Mouse (Mus musculus) MEL (cell line): ENCODE data around the gene Atic. TPM values are rescaled to one million over a fixed set of nuclear protein-coding genes. Genes with fewer than 3 reads are reported as not detected.

ENCODE experiments used
- DNase-seq: peaks from one replicate; pipeline ENCODE4 v3.0.0; 2011; ENCODE audit warnings: low read depth, low spot score
- H3K27ac ChIP-seq: 2 replicates; pipeline ENCODE4 v1.5.1; 2012; ENCODE audit warnings: low read depth, mild to moderate bottlenecking, control low read depth, low read length, moderate library complexity; ENCODE audit not compliant: control insufficient read depth
- H3K27me3 ChIP-seq, 2 experiments: fragments of 150-350 bp in 1 of 2; sonication (generic) in 1 of 2; 2 replicates each; pipeline ENCODE4 v1.6.1; 2012; ENCODE audit warnings: low read length in 2 of 2, mild to moderate bottlenecking in 2 of 2, improper control_type of control experiment in 1 of 2, moderate library complexity in 1 of 2; ENCODE audit not compliant: insufficient read depth in 2 of 2, control insufficient read depth in 1 of 2
- H3K36me3 ChIP-seq, 2 experiments: 2 replicates each; pipeline ENCODE4 v1.6.1; 2012 to 2014; ENCODE audit warnings: low read length in 2 of 2, improper control_type of control experiment in 1 of 2, inconsistent platforms in 1 of 2, mild to moderate bottlenecking in 1 of 2; ENCODE audit not compliant: insufficient read depth in 2 of 2, control insufficient read depth in 1 of 2
- H3K4me1 ChIP-seq, 2 experiments: fragments of 150-350 bp in 1 of 2; sonication (generic) in 1 of 2; 2 replicates each; pipeline ENCODE4 v1.6.1; 2012; ENCODE audit warnings: low read length in 2 of 2, improper control_type of control experiment in 1 of 2, mild to moderate bottlenecking in 1 of 2; ENCODE audit not compliant: insufficient read depth in 2 of 2, control insufficient read depth in 1 of 2
- H3K4me3 ChIP-seq, 2 experiments: fragments of 150-350 bp in 1 of 2; sonication (generic) in 1 of 2; 2 replicates each; pipeline ENCODE4 v1.5.1; 2012; ENCODE audit warnings: low read depth in 2 of 2, low read length in 2 of 2, mild to moderate bottlenecking in 2 of 2, moderate library complexity in 2 of 2, control low read depth in 1 of 2, improper control_type of control experiment in 1 of 2; ENCODE audit not compliant: control insufficient read depth in 1 of 2, insufficient read depth in 1 of 2
- H3K79me2 ChIP-seq: 2 replicates; pipeline ENCODE4 v1.6.1; 2012; ENCODE audit warnings: mild to moderate bottlenecking, low read length, moderate library complexity; ENCODE audit not compliant: control insufficient read depth, poor library complexity, insufficient read depth
- H3K9ac ChIP-seq: 2 replicates; pipeline ENCODE4 v1.6.1; 2012; ENCODE audit warnings: low read depth, mild to moderate bottlenecking, control low read depth, low read length, moderate library complexity; ENCODE audit not compliant: control insufficient read depth, poor library complexity, severe bottlenecking
- H3K9me3 ChIP-seq: fragments of 150-350 bp; sonication (generic); replicated peaks from 2 replicates; pipeline ENCODE4 v1.6.1; 2012; ENCODE audit warnings: mild to moderate bottlenecking, low read length, improper control_type of control experiment, moderate library complexity; ENCODE audit not compliant: insufficient read depth
- BHLHE40 ChIP-seq: IDR thresholded peaks from 2 replicates; pipeline ENCODE4 v1.6.1; 2012; ENCODE audit warnings: low read depth, mild to moderate bottlenecking, inconsistent platforms, low read length, improper control_type of control experiment, borderline replicate concordance
- CHD2 ChIP-seq: IDR thresholded peaks from 2 replicates; pipeline ENCODE4 v1.6.1; 2011; ENCODE audit warnings: low read length, improper control_type of control experiment
- CTCF ChIP-seq, 3 experiments: IDR thresholded peaks in 2 of 3; conservative IDR thresholded peaks in 1 of 3; 2 replicates each; pipeline ENCODE4 v1.5.1; 2011 to 2012; ENCODE audit warnings: low read length in 3 of 3, low read depth in 2 of 3, mild to moderate bottlenecking in 2 of 3, improper control_type of control experiment in 1 of 3, inconsistent platforms in 1 of 3, mixed read lengths in 1 of 3, moderate library complexity in 1 of 3; ENCODE audit not compliant: control insufficient read depth in 1 of 3, insufficient read depth in 1 of 3, poor library complexity in 1 of 3, severe bottlenecking in 1 of 3
- EP300 ChIP-seq, 2 experiments: IDR thresholded peaks; 2 replicates each; pipeline ENCODE4 v1.6.1; 2011; ENCODE audit warnings: improper control_type of control experiment in 2 of 2, low read length in 2 of 2, low read depth in 1 of 2, mild to moderate bottlenecking in 1 of 2
- GABPA ChIP-seq: IDR thresholded peaks from 2 replicates; pipeline ENCODE4 v1.6.1; 2012; ENCODE audit warnings: low read depth, mild to moderate bottlenecking, inconsistent platforms, low read length, improper control_type of control experiment, moderate library complexity
- KAT2A ChIP-seq: conservative IDR thresholded peaks from 2 replicates; pipeline ENCODE4 v1.6.1; 2012; ENCODE audit warnings: low read depth, low read length, improper control_type of control experiment, inconsistent platforms
- MAX ChIP-seq: IDR thresholded peaks from 2 replicates; pipeline ENCODE4 v1.6.1; 2011; ENCODE audit warnings: low read length, improper control_type of control experiment
- MEF2A ChIP-seq: IDR thresholded peaks from 2 replicates; pipeline ENCODE4 v1.6.1; 2014; ENCODE audit warnings: low read depth, mild to moderate bottlenecking, inconsistent platforms, low read length, improper control_type of control experiment; ENCODE audit not compliant: poor library complexity, insufficient replicate concordance, severe bottlenecking; ENCODE audit errors: extremely low read depth
- MYB ChIP-seq: IDR thresholded peaks from 2 replicates; pipeline ENCODE4 v1.6.1; 2011; ENCODE audit warnings: mild to moderate bottlenecking, low read depth, low read length, improper control_type of control experiment
- POLR2A ChIP-seq, 2 experiments: IDR thresholded peaks; 2 replicates each; pipeline ENCODE4 v1.6.1; 2011 to 2012; ENCODE audit warnings: low read length in 2 of 2, mild to moderate bottlenecking in 2 of 2, control low read depth in 1 of 2, improper control_type of control experiment in 1 of 2, low read depth in 1 of 2, moderate library complexity in 1 of 2; ENCODE audit not compliant: control insufficient read depth in 1 of 2, insufficient read depth in 1 of 2, poor library complexity in 1 of 2
- POLR2AphosphoS2 ChIP-seq: IDR thresholded peaks from 2 replicates; pipeline ENCODE4 v1.6.1; 2011; ENCODE audit warnings: low read length, improper control_type of control experiment
- POLR2AphosphoS5 ChIP-seq: IDR thresholded peaks from 2 replicates; pipeline ENCODE4 v1.6.1; 2012; ENCODE audit warnings: low read depth, borderline replicate concordance, mild to moderate bottlenecking, inconsistent platforms, low read length, moderate library complexity, mixed read lengths
- RCOR1 ChIP-seq: IDR thresholded peaks from 2 replicates; pipeline ENCODE4 v1.6.1; 2012; ENCODE audit warnings: low read depth, mild to moderate bottlenecking, inconsistent platforms, low read length, improper control_type of control experiment
- SIN3A ChIP-seq: IDR thresholded peaks from 2 replicates; pipeline ENCODE4 v1.6.1; 2012; ENCODE audit warnings: low read length, improper control_type of control experiment, inconsistent platforms
- TAL1 ChIP-seq: IDR thresholded peaks from 2 replicates; pipeline ENCODE4 v1.6.1; 2012; ENCODE audit warnings: mild to moderate bottlenecking, inconsistent platforms, low read length, moderate library complexity, mixed read lengths
- TBP ChIP-seq: IDR thresholded peaks from 2 replicates; pipeline ENCODE4 v1.8.0; 2011; ENCODE audit warnings: low read depth, low read length, improper control_type of control experiment
- TCF12 ChIP-seq: IDR thresholded peaks from 2 replicates; pipeline ENCODE4 v1.6.1; 2014; ENCODE audit warnings: low read depth, mild to moderate bottlenecking, inconsistent platforms, low read length, improper control_type of control experiment, moderate library complexity
- UBTF ChIP-seq: IDR thresholded peaks from 2 replicates; pipeline ENCODE4 v1.6.1; 2012; ENCODE audit warnings: low read depth, mild to moderate bottlenecking, inconsistent platforms, low read length, improper control_type of control experiment, moderate library complexity, borderline replicate concordance; ENCODE audit not compliant: insufficient read depth
- USF1 ChIP-seq: IDR thresholded peaks from 2 replicates; pipeline ENCODE4 v1.6.1; 2014; ENCODE audit warnings: low read depth, mild to moderate bottlenecking, inconsistent platforms, low read length, improper control_type of control experiment, moderate library complexity
- ZC3H11A ChIP-seq: IDR thresholded peaks from 2 replicates; pipeline ENCODE4 v1.6.1; 2012; ENCODE audit warnings: low read depth, mild to moderate bottlenecking, inconsistent platforms, low read length, improper control_type of control experiment
- ZNF384 ChIP-seq: IDR thresholded peaks from 2 replicates; pipeline ENCODE4 v1.6.1; 2012; ENCODE audit warnings: low read depth, mild to moderate bottlenecking, inconsistent platforms, low read length, improper control_type of control experiment
- polyA plus RNA-seq, 2 experiments: library from polyadenylated mRNA; stranded (reverse) in 1 of 2; unstranded in 1 of 2; fragments of >175 nt in 1 of 2; fragments of >200 nt in 1 of 2; gene quantifications; 2 replicates each; pipeline versions ENCODE4 v1.2.1 to v1.2.4; 2012; ENCODE audit warnings: low replicate concordance in 2 of 2, low read depth in 1 of 2; ENCODE audit not compliant: insufficient read length in 2 of 2, insufficient read depth in 1 of 2, missing spikeins in 1 of 2
- total RNA-seq: library from RNA; depleted of rRNA; stranded (reverse); fragments of 300-350 nt; gene quantifications from 2 replicates; pipeline ENCODE4 v1.2.3, GENCODE M21; 2012

The Atic gene
- total and polyA plus RNA-seq, 3 experiments = 190 to 221 TPM; not detected in 1

GRCm38 (mm10) chr1:71528808-71529648 is 27.9 kb upstream of the Atic start:
- no peak for DNase-seq
- no peak overlapping the region for H3K4me3 ChIP-seq
- no peaks in the 10 kb centered on the region for H3K27me3 ChIP-seq
- TF ChIP-seq GABPA (no peak), ZNF384 (no peak), BHLHE40 (no peak), MAX (no peak), MYB (no peak), CTCF (IDR thresholded peaks at IDR 0.05 in 2 of 3, conservative IDR thresholded peaks at IDR 0.05 in 1 of 3; ENCODE audit: control insufficient read depth in 1 of 3, insufficient read depth in 1 of 3, low read depth in 2 of 3, low read length in 3 of 3, poor library complexity in 1 of 3, severe bottlenecking in 1 of 3) (no peak), USF1 (no peak), POLR2AphosphoS2 (no peak), TBP (no peak), EP300 (IDR thresholded peaks at IDR 0.05; ENCODE audit: low read depth in 1 of 2, low read length in 2 of 2) (no peak), KAT2A (no peak), POLR2AphosphoS5 (no peak), TCF12 (no peak), POLR2A (IDR thresholded peaks at IDR 0.05; ENCODE audit: control insufficient read depth in 1 of 2, insufficient read depth in 1 of 2, low read depth in 1 of 2, low read length in 2 of 2, poor library complexity in 1 of 2) (no peak), SIN3A (no peak), CHD2 (no peak), MEF2A (no peak), TAL1 (no peak), UBTF (no peak), ZC3H11A (no peak)
- no peaks in the 10 kb centered on the region for H3K4me1 ChIP-seq
- H3K9ac ChIP-seq = no peak overlapping the region
- no peaks in the 10 kb centered on the region for H3K9me3 ChIP-seq
- no peaks in the 10 kb centered on the region for H3K36me3 ChIP-seq
- H3K79me2 ChIP-seq = no peaks in the 10 kb centered on the region
- H3K27ac ChIP-seq = no peak overlapping the region

GRCm38 (mm10) chr1:71530779-71531178 is 26.2 kb upstream of the Atic start:
- peak; percentile 17 for DNase-seq
- no peak overlapping the region for H3K27ac ChIP-seq
- no peak overlapping the region; a peak in 1 of 4 replicates for H3K4me3 ChIP-seq
- no peaks in the 10 kb centered on the region for H3K79me2 ChIP-seq
- H3K27me3 ChIP-seq = no peaks in the 10 kb centered on the region
- TF ChIP-seq RCOR1 = no peak
- TF ChIP-seq KAT2A = no peak
- H3K36me3 ChIP-seq = no peaks in the 10 kb centered on the region
- H3K9me3 ChIP-seq = no peaks in the 10 kb centered on the region
- no peaks in the 10 kb centered on the region for H3K4me1 ChIP-seq
- H3K9ac ChIP-seq = no peak overlapping the region
